Mouse (Mus musculus): Measurements from ENCODE around the gene Ncaph2.

Ncaph2 gene

GRCm38 (mm10) chr15:89350447-89350846, 5.1 kb upstream of the Ncaph2 start:
- no peak for DNase-seq

GRCm38 (mm10) chr15:89351302-89351701, 4.2 kb upstream of the Ncaph2 start:
- DNase-seq = no peak

GRCm38 (mm10) chr15:89352054-89352453, 3.5 kb upstream of the Ncaph2 start:
- no peak for DNase-seq

DNA sequence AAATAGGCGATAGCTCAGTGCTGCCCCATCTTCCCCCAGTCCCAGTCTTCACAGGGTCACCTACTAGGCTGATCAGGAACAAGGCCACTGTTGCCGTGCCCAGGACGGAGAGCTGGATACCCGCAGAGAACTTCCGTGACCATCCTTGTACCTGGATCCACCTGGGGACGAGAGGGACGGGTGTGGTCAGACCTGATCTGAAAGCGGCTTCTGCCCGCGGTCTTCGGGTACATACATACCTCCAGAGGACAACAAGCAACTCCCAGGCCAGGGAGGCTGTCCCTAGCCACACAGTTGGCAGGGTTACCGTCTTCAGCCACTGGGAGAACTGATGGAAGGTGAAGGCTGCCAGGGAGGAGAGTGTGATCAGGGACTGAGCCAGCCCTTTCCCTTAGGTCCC, 2.7 kb upstream of the Ncaph2 start:
- DNase-seq = no peak

DNA sequence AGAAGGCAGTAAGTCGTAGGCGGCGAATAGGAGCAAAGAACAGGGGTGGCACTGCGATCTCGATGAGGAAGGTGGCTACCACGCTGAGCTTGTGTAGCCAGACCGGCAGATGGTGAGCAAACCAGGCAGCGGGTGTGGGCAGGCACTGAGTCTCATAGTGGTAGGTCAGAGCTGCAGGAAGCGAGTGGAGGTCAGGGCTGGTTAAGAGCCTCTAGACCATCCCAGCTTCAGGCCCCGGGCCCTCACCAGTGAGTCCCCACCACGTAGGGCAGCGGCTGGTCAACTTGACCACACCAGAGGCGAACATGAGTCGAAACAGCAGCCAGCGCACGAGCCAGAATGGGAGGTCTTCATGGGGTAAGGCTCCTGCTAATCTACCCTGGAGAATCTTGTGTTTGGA, 1.7 kb upstream of the Ncaph2 start:
- no peak for DNase-seq

DNA sequence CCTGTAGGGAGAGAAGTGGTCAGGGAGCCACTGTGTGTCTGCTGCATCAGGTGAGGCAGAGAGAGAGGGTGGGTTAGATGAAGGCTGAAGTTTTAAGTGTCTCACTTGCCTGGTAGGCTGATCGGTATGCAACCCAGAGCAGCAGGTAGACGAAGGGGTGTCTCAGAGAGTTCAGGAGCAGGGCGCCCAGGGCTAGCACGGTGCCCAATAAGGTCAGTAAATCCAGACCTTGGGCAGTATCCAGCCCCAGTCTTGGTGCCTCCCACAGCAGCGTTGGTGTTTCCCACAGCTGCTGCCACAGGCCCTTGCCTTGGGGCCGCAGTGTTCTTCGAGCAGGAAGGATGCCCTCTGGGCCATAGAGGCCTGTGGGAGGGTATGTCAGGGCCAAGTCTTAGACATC, 1.1 kb upstream of the Ncaph2 start:
- DNase-seq = no peak

DNA sequence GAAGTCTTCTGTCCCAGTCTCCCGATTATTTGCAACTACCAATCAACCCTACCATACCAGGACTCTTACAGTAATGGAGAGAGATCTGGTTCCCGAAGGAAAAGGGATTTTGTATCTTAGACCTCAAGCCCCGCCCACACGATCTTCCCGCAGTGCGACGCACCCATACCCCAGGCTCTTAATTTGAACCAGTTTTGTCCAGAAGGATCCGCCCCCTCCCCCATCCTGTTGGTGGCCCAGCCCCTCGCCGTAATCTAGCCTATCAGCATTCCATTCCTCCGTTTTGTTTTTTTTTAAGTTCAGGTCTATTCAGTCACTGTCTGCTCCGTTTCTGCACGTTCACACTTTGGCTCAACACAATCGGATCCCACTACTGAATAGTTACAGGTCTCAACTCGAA, 853 bp downstream of the Ncaph2 start:
- peak; percentile 49 to 58 for DNase-seq

GRCm38 (mm10) chr15:89358784-89359183, 3.3 kb downstream of the Ncaph2 start:
- no peak for DNase-seq

DNA sequence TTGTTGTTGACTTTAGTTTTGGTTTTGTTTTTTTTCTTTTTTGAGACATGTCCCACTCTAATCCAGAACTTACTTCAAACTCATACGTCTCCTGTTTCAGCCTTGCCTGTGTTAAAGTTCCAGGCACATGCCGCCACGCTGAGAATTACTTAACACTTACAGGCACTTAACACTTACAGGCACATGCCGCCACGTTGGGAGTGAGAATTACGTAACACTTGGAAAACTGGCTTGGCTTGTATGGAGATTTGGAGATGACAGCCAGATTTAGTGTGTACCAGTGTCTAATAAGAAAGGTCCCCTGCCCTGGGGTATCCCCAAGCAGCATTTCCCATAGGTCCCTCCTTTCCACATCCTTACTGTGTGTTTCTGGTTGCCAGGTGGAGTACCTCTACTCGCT, 7.5 kb downstream of the Ncaph2 start:
- DNase-seq = no peak

DNA sequence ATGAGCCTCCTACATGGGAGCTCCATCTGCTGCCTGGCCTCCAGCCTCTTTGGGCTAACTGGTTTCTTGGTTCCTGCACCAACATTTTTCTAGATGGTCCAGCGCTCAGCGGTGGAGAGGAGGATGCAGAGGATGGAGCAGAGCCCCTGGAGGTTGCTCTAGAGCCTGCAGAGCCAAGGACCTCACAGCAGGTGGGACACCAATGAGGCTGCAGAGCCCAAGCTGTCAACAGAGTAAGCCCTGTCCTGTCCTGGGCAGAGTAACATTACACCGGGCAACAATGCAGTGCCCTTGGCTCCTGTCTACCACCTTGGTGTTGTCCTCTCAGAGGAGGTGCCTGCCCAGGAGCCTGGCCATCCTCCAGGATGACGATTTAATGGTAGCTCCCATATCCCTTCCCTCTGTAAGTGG, 9.6 kb downstream of the Ncaph2 start:
- no peak for DNase-seq

DNA sequence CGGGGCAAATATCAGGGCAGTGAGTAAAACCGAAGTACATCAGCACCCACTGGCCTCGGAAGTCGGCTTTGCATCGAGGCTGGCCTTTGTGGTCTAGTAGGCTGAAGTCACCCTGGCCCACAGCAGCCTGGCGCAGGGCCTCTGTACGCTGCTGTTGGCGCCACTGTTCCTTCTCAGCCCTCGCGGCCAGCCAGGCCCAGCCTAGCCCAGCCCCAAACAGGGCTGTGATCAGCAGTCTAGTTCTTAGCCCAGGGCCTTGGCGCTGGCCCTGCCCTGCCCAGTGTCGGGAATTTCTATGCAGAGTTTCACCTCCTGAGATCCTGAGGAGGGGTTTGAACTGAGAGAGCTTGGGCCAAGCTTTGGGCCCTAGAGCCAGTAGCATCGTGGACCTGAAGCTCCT, 16.5 kb downstream of the Ncaph2 start:
- no peak for DNase-seq

DNA sequence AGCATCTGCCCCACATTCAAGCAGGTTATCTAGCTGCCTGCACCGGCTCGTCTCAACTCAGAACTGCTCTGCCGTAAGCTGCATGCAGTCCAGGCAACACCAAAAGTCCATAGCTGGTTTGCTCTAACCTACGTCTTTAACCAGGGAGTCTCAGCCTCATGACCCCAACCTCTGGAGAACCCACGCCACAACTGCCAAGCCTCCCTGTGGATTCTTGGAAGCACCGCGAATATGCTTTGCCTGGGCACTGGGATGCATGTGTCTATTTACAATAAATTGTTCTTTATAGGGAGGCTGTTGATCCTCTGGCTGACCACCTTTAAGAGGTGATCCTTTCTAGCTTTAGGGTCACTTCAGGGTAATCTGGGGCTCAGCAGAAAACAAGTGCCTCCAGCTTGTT, 17.0 kb downstream of the Ncaph2 start:
- no peak for DNase-seq

DNA sequence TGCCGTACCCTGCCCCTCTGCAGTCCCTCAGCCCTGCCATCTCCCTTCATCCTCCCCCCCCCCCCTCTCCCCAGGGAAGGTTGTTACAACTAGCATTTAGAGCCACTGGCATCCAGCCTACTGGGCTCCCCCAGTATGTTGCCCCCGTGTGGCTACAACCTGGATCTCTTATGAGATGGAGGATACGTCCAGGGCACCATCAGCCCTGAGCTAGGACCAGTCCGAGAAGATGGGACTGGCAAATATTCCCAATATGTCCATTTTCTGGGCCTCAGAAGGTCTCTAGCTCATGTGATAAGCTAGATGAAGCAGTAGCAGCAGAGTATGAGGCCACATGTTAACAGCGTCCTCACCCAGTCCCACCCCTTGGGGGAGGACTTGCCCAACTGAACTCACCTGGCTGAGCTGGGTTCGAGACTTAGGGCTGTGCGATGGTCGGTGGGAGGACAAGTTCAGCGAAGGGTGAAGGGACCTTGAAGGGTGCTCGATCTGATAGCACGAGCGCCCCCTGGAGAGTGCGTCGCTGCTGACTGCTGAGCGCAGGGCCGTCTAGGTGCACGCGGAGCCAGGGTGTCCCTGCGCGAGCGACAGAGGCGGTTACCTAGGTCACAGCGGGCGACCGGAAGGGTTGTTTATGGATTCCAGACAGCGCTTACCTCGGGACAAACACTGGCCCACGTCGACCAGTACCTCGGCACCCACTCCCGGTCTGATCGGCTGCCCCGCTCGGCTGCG, 17.7 kb downstream of the Ncaph2 start:
- DNase-seq = peak; percentile 93

DNA sequence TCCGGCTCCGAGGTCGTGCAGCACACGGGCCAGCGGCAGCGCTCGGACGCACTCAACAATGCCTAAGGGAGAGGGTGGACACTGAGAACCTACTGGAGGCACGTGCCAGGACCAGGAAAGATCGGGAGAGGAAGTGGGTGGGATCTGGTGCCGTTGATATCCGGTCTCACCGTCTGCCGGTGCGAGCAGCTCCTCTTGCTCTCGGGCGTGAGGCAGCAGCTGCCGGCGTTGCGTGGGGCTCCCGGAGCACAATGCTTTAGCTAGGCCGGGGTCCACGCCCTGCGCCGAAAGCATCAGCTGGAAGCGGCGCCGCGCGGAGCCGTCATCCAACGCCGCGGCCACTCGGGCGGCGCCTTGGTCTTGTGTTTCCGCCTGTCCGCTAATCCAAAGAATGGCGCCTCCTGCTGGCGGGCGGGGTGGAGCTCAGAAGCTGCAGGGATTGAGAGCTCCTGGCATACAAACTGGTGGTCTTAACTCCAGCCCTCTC, 18.3 kb downstream of the Ncaph2 start, which contains the start of gene Sco2:
Sco2 (minus strand) TSS at position 85 of the 487 bp plus-strand sequence.
- peak; percentile 97 to 98 for DNase-seq

- no peak for DNase-seq
These were observed 18.8 kb downstream of the Ncaph2 start for GRCm38 (mm10) chr15:89374340-89374739.

DNA sequence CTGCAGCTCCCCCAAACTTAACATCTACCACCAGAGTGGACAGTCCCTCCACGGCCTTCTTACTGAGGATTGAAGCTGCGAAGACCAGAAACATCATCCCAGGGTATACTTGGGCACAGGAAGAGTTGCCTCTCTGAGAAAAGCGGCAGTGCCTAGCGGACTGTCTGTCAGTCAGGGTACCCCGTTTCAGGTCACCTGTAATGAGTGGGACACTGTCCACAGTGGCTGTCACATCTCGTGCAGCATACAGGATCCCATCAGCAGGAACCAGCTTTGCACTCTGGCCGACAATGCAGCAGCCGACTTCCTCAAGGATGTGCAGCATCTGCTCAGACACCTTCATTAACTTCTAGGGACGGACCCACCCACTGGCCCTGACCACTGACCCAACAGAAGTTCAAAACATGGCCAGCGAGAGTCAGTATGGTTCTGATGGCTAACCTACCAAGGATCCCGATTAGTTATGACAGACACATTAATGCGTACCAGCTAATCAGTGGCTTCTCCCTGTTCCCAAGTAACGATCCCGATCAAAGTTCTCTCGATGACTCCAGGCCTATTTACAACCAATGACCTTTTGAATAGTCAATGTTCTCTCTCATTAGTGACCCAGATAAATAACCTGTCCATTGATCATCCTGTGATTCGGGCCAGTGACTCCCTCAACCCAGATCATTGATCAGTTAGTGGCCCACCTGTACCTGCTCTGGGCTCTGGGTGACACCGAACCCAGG, 19.4 kb downstream of the Ncaph2 start:
- no peak for DNase-seq

GRCm38 (mm10) chr15:89376040-89376439, 20.5 kb downstream of the Ncaph2 start:
- DNase-seq = no peak

DNA sequence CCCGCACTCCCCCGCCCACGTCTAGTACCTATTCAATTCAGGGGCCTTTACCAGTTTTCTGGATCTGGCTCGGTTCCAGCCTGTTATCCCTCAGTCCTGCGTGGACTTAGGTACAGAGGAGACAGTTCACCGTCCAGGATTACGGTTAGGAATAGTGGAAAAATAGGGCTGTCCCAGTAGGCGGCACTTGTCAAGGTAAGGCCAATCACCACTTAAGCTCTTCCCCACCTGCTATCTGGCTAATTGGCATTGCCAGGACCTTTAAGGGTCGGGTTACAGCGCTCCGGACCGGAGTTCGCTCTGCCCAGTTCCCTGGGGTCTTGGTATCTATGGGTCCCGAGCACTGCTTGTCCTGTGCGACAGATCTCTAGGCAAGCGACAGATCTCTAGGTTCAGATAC, 21.4 kb downstream of the Ncaph2 start, which contains the start of gene Tymp:
Tymp (minus strand) TSS at position 83 of the 400 bp plus-strand sequence.
- DNase-seq = no peak

DNA sequence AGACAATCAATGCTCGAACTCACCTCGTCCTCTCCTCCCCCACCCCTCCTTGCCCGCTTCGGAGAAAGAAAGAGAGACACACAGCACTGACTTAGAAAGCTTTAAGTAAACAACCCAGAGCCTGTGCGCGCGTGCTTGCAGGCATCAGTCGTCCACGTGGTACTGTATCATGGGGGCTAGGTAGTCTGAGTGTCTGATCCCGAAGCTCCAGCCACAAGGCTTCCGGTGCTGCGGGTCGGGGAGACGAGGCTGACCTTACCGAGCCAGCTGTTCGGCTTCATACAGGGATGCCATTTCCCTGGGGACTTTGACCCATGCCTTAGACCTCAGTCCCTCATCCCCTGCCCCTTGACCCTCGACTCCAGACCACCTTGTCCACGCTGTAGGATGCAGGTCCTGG, 21.8 kb downstream of the Ncaph2 start:
- no peak for DNase-seq

GRCm38 (mm10) chr15:89377938-89378828, 22.7 kb downstream of the Ncaph2 start:
- DNase-seq = no peak

DNA sequence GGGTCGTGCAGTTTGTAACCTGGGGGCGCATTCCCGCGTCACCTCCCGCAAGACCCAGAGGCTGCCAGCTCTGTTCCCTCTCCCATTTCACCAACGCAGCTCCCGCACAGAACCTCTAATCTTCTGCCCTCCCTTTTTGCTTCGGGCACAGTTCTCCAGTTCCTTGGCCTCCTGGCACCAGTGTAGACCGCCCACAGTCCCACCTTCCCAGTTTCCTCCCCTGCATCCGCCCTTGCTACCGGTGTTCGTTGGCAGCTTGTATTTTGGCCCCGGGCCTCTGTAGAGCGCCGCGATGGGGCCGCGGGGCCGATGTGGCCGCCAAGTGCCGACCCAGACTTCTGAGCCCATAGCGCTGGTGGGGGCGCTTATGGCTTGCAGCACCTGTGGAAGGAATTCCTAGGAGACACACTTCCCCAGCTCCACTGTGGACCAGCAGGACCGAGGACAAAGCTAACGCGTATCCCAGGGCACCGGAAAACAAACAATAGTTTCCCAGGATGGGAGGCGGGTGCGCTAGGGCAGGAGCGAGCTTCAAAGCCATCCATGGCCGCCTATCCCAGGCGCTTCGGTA, 23.4 kb downstream of the Ncaph2 start, which contains the start of gene Odf3b:
Odf3b (minus strand) TSS at position 452 of the 571 bp plus-strand sequence.
- DNase-seq = no peak

DNA sequence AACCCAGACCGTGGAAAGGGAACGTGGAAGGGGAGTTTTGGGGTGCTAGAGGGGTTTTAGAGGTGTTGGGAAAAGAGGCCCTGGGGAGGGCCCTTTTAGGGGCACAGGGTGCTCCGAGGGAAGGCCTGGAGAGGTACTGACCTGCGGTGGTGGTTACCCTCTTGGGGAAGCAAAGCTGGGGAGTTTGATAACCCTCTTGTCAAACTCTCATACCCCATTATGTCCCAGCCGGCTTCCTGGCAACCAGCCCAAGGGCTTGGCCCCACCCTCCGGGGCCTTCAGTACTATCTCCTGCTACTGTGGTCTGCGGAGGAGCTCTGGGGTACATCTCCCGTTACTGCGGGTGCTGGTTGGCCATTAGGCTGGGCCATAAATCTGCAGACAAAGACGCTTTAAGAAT, 23.9 kb downstream of the Ncaph2 start:
- no peak for DNase-seq

- DNase-seq = no peak
These were observed 29.1 kb downstream of the Ncaph2 start, which contains the start of gene Klhdc7b for GRCm38 (mm10) chr15:89384617-89385016. Gene Klhdc7b (plus strand): TSS chr15:89384917.

Data from B cell, adult 2 months (primary cell).